ENCODE assay signal across 8 mouse cellular contexts in the genomic region with DNA sequence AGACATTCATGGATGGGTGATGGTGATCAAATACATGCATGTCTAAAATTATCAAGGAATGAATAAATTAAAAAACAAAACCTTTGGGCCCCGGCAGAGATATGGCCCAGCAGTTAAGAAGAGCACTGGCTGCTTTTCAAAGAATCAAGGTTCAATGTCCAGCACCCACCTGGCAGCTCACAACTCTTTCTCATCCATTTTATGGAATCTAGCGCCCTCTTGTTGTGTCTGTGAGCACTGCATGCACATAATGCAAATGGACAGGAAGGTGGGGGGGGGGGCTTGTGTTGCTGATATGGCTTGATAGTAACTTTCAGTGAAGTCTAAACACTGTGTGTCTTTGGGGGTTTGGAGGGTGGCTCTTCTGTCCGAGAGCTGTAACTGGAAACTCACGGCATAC. TPM values are rescaled to one million over a fixed set of nuclear protein-coding genes. Genes with fewer than 3 reads are reported as not detected.
DNase-seq lines count a peak whose midpoint lies in the region; ATAC-seq and TF ChIP-seq lines count a peak whose summit lies in the region.

No protein-coding gene starts in this region.

- no peak overlapping the region for H3K9ac ChIP-seq in liver, embryonic 14.5 days (replicated peaks)
- no peak overlapping the region for H3K9ac ChIP-seq in stomach, postnatal 0 days (ENCODE audit: low read length)

- H3K4me3 ChIP-seq in cerebellum, adult 2 months (replicated peaks; ENCODE audit: insufficient read depth, low read depth, low read length): no peak overlapping the region
- no peak overlapping the region for H3K4me3 ChIP-seq in left cerebral cortex, adult 2 months
- no peak overlapping the region for H3K4me3 ChIP-seq in liver, embryonic 14.5 days (ENCODE audit: insufficient read depth in 1 of 2, low read depth in 2 of 2, low read length in 2 of 2)
- no peak overlapping the region for H3K4me3 ChIP-seq in stomach, postnatal 0 days (ENCODE audit: low read depth, low read length)

- TF ChIP-seq POLR2A in cerebellum, adult 2 months (IDR thresholded peaks at IDR 0.05; ENCODE audit: borderline replicate concordance, insufficient read depth, low read length): no peak

- WGBS in cerebellum, adult 2 months: 75% methylated on average over 4 of the region's 4 CpGs
- WGBS in liver, embryonic 14.5 days (ENCODE audit: insufficient replicate concordance): 48% methylated on average over 4 of the region's 4 CpGs
- 64% methylated on average over 4 of the region's 4 CpGs for WGBS in stomach, postnatal 0 days

- no peaks in the 10 kb centered on the region for H3K9me3 ChIP-seq in liver, embryonic 14.5 days (ENCODE audit: control insufficient read depth, low read length)
- H3K9me3 ChIP-seq in stomach, postnatal 0 days (ENCODE audit: control insufficient read depth, low read length): no peaks in the 10 kb centered on the region

- H3K4me2 ChIP-seq in liver, embryonic 14.5 days (ENCODE audit: low read depth): no peak overlapping the region
- no peak overlapping the region for H3K4me2 ChIP-seq in stomach, postnatal 0 days (replicated peaks; ENCODE audit: low read depth)

- peak; percentile 44; the same call in 1 of the 2 replicates for TF ChIP-seq CTCF in cerebellum, adult 2 months (IDR thresholded peaks at IDR 0.05; ENCODE audit: borderline replicate concordance, insufficient read depth, low read depth, low read length)
- peak; percentile 49 for TF ChIP-seq CTCF in left cerebral cortex, adult 2 months (IDR thresholded peaks at IDR 0.05)
- peak; percentile 72 for TF ChIP-seq CTCF in liver, embryonic 14.5 days (IDR thresholded peaks at IDR 0.05; ENCODE audit: low read depth)
- TF ChIP-seq CTCF in stomach, postnatal 0 days (IDR thresholded peaks at IDR 0.05; ENCODE audit: low read depth): peak; percentile 72

- no peaks in the 10 kb centered on the region for H3K36me3 ChIP-seq in liver, embryonic 14.5 days (replicated peaks; ENCODE audit: control insufficient read depth, insufficient read depth, low read depth)
- no peaks in the 10 kb centered on the region for H3K36me3 ChIP-seq in stomach, postnatal 0 days (ENCODE audit: control insufficient read depth, insufficient read depth, low read length)

- no peak for ATAC-seq in cerebellum, adult (ENCODE audit: insufficient number of reproducible peaks, low FRiP score, low TSS enrichment)
- no peak for ATAC-seq in liver, embryonic 14.5 days (ENCODE audit: insufficient read depth)
- no peak for ATAC-seq in stomach, postnatal 0 days (ENCODE audit: low FRiP score, low TSS enrichment)
- no peak for ATAC-seq in inflammation-experienced regulatory T-cells, adult 6 months

- H3K27me3 ChIP-seq in cerebellum, adult 2 months (ENCODE audit: control insufficient read depth, insufficient read depth, low read length): no peaks in the 10 kb centered on the region
- peaks cover 17% of the 10 kb centered on the region for H3K27me3 ChIP-seq in liver, embryonic 14.5 days (ENCODE audit: control insufficient read depth, insufficient read depth, low read length)
- H3K27me3 ChIP-seq in stomach, postnatal 0 days (ENCODE audit: control insufficient read depth, insufficient read depth, low read length): no peaks in the 10 kb centered on the region

- H3K27ac ChIP-seq in cerebellum, adult 2 months (ENCODE audit: insufficient read depth, low read length): no peak overlapping the region
- H3K27ac ChIP-seq in left cerebral cortex, adult 2 months: no peak overlapping the region
- H3K27ac ChIP-seq in liver, embryonic 14.5 days: no peak overlapping the region
- no peak overlapping the region for H3K27ac ChIP-seq in stomach, postnatal 0 days (replicated peaks)

- intact Hi-C loops in left cerebral cortex, adult 2 months (cut with DNase I): loop anchor here (5.0 kb wide), 1 partner anchor 101 kb away; no protein-coding TSS in a partner anchor

- TF ChIP-seq EP300 in liver, embryonic 14.5 days (IDR thresholded peaks at IDR 0.05; ENCODE audit: low read depth): no peak
- TF ChIP-seq EP300 in stomach, postnatal 0 days (optimal IDR thresholded peaks at IDR 0.05): no peak

- H3K4me1 ChIP-seq in cerebellum, adult 2 months (ENCODE audit: control insufficient read depth, insufficient read depth, low read length): no peaks in the 10 kb centered on the region
- H3K4me1 ChIP-seq in liver, embryonic 14.5 days (replicated peaks; ENCODE audit: control insufficient read depth in 2 of 2, insufficient read depth in 2 of 2, low read length in 1 of 2): no peaks in the 10 kb centered on the region
- no peaks in the 10 kb centered on the region for H3K4me1 ChIP-seq in stomach, postnatal 0 days (replicated peaks; ENCODE audit: control insufficient read depth, insufficient read depth)

- peak in 1 of 2 experiments; percentile 37 for DNase-seq in cerebellum, adult 2 months
- no peak for DNase-seq in left cerebral cortex, adult 2 months (ENCODE audit: extremely low spot score in 1 of 2, low spot score in 2 of 2)
- no peak for DNase-seq in left cerebral cortex, adult 11 months (ENCODE audit: low spot score)
- peak; percentile 53 for DNase-seq in adrenal gland, postnatal 10 days
- peak in 2 of 3 experiments; percentile 24 to 30 for DNase-seq in liver, embryonic 14.5 days (ENCODE audit: low read depth in 3 of 3, low spot score in 3 of 3)
- DNase-seq in stomach, postnatal 0 days (ENCODE audit: low spot score): peak; percentile 36

RNA-seq across cellular contexts. Expression of a gene that starts 5.6 kb away (rescaled TPM):
- polyA plus RNA-seq in cerebellum, adult 2 months (2012; rRNA removed): 12.1 and 13.7 TPM in 2 replicates
- 10 to 100 TPM; 40.8 to 47.2 TPM for total RNA-seq in left cerebral cortex, adult 2 months (2021)
- total RNA-seq in adrenal gland, postnatal 10 days (2021): 1 to 10 TPM; 3.6 to 5.1 TPM
- 0.01 and 0.02 TPM in 2 replicates for polyA plus RNA-seq in liver, embryonic 14.5 days (2012; rRNA removed)
- polyA plus RNA-seq in liver, embryonic 14.5 days (2014; fragmentation: Nextera tagmentation; extraction: Ambion mirVana): 0.04 TPM in 1 of 2 replicates, not detected in the other
- 0.16 and 0.24 TPM in 2 replicates for polyA plus RNA-seq in stomach, postnatal 0 days (2015; fragmentation: Nextera tagmentation; extraction: Ambion mirVana)
- polyA plus RNA-seq in inflammation-experienced regulatory T-cells, adult 6 months (2017; shearing (Covaris generic)): under 1 TPM; 0.09 to 0.60 (median 0.36) TPM

RNA-seq across cellular contexts. Expression of a gene that starts 19.4 kb away (rescaled TPM):
- polyA plus RNA-seq in cerebellum, adult 2 months (2012; rRNA removed): 9.9 and 10.4 TPM in 2 replicates
- 10 to 100 TPM; 16.1 to 16.7 TPM for total RNA-seq in left cerebral cortex, adult 2 months (2021)
- 10 to 100 TPM; 16.3 to 27.8 TPM for total RNA-seq in adrenal gland, postnatal 10 days (2021)
- 17.8 and 24.1 TPM in 2 replicates for polyA plus RNA-seq in liver, embryonic 14.5 days (2012; rRNA removed)
- polyA plus RNA-seq in liver, embryonic 14.5 days (2014; fragmentation: Nextera tagmentation; extraction: Ambion mirVana): 52.2 and 58.0 TPM in 2 replicates
- polyA plus RNA-seq in stomach, postnatal 0 days (2015; fragmentation: Nextera tagmentation; extraction: Ambion mirVana): 26.4 and 28.8 TPM in 2 replicates
- polyA plus RNA-seq in inflammation-experienced regulatory T-cells, adult 6 months (2017; shearing (Covaris generic)): 10 to 100 TPM; 18.9 to 65.6 (median 26.8) TPM

RNA-seq across cellular contexts. Expression of a gene that starts 51.1 kb away (rescaled TPM):
- 235 and 238 TPM in 2 replicates for polyA plus RNA-seq in cerebellum, adult 2 months (2012; rRNA removed)
- 100 to 1,000 TPM; 302 TPM for total RNA-seq in left cerebral cortex, adult 2 months (2021)
- 10 to 100 TPM; 92.8 to 97.5 TPM for total RNA-seq in adrenal gland, postnatal 10 days (2021)
- polyA plus RNA-seq in liver, embryonic 14.5 days (2012; rRNA removed): 13.9 and 14.1 TPM in 2 replicates
- polyA plus RNA-seq in liver, embryonic 14.5 days (2014; fragmentation: Nextera tagmentation; extraction: Ambion mirVana): 15.3 and 18.5 TPM in 2 replicates
- 50.0 and 50.3 TPM in 2 replicates for polyA plus RNA-seq in stomach, postnatal 0 days (2015; fragmentation: Nextera tagmentation; extraction: Ambion mirVana)
- polyA plus RNA-seq in inflammation-experienced regulatory T-cells, adult 6 months (2017; shearing (Covaris generic)): 10 to 100 TPM in 2 of 3 experiments, 1 to 10 TPM in 1; 9.8 to 11.3 (median 11.1) TPM

Comparison
In these comparisons a context has a peak if more than half of its experiments do, and no peak if none do; other contexts are left out.
1. DNase-seq: peak in adrenal gland, postnatal 10 days (single experiment), liver, embryonic 14.5 days (2 of 3) and stomach, postnatal 0 days (single experiment); none in left cerebral cortex, adult 2 months (0 of 2) and left cerebral cortex, adult 11 months (single experiment).
2. Peak in every context shown above with its lines, with median percentiles within 50 percentile points of each other: CTCF ChIP-seq.